ENCODE assay signal across 8 mouse cellular contexts in genomic region chr3:156562796-156563195, GRCm38 (mm10). TPM values are rescaled to one million over a fixed set of nuclear protein-coding genes. Genes with fewer than 3 reads are reported as not detected.
DNase-seq lines count a peak whose midpoint lies in the region; ATAC-seq and TF ChIP-seq lines count a peak whose summit lies in the region.

No protein-coding gene starts in this region.

- H3K36me3 ChIP-seq in lung, embryonic 14.5 days (ENCODE audit: insufficient read depth): no peaks in the 10 kb centered on the region
- H3K36me3 ChIP-seq in hindbrain, embryonic 16.5 days (ENCODE audit: control insufficient read depth, insufficient read depth, low read length): no peaks in the 10 kb centered on the region
- no peaks in the 10 kb centered on the region for H3K36me3 ChIP-seq in neural tube, embryonic 14.5 days (ENCODE audit: control insufficient read depth, insufficient read depth, low read length)

- peaks cover 18% of the 10 kb centered on the region for H3K4me1 ChIP-seq in cerebellum, adult 2 months (ENCODE audit: control insufficient read depth, insufficient read depth, low read length)
- no peaks in the 10 kb centered on the region for H3K4me1 ChIP-seq in lung, embryonic 14.5 days (ENCODE audit: insufficient read depth)
- no peaks in the 10 kb centered on the region for H3K4me1 ChIP-seq in hindbrain, embryonic 16.5 days (ENCODE audit: control insufficient read depth, insufficient read depth, low read depth, low read length)
- H3K4me1 ChIP-seq in neural tube, embryonic 14.5 days (ENCODE audit: control insufficient read depth, insufficient read depth, low read length): no peaks in the 10 kb centered on the region; the same call in 1 of the 2 replicates

- DNase-seq in cerebellum, adult 2 months: peak; percentile 34 to 36
- DNase-seq in cerebellum, postnatal 14 days: no peak
- DNase-seq in lung, embryonic 14.5 days: no peak
- DNase-seq in lung, postnatal 10 days: no peak
- DNase-seq in embryo, embryonic 9.5 days (ENCODE audit: extremely low spot score): no peak
- no peak for DNase-seq in thymus, adult 18-20 months

- no peak for TF ChIP-seq CTCF in cerebellum, adult 2 months (IDR thresholded peaks at IDR 0.05; ENCODE audit: borderline replicate concordance, insufficient read depth, low read depth, low read length)
- no peak for TF ChIP-seq CTCF in lung, embryonic 14.5 days (IDR thresholded peaks at IDR 0.05; ENCODE audit: low read depth)

- H3K9ac ChIP-seq in lung, embryonic 14.5 days: peak overlapping the region; percentile 48
- peak overlapping the region; percentile 88 for H3K9ac ChIP-seq in hindbrain, embryonic 16.5 days (ENCODE audit: low read depth, low read length)
- H3K9ac ChIP-seq in neural tube, embryonic 14.5 days (replicated peaks; ENCODE audit: low read depth, low read length): peak overlapping the region; percentile 82

- no peaks in the 10 kb centered on the region for H3K27me3 ChIP-seq in cerebellum, adult 2 months (ENCODE audit: control insufficient read depth, insufficient read depth, low read length)
- peaks cover 13% of the 10 kb centered on the region; the same call in 1 of the 2 replicates for H3K27me3 ChIP-seq in lung, embryonic 14.5 days (ENCODE audit: insufficient read depth, low read length)
- no peaks in the 10 kb centered on the region for H3K27me3 ChIP-seq in hindbrain, embryonic 16.5 days (replicated peaks; ENCODE audit: control insufficient read depth, insufficient read depth, low read length)
- no peaks in the 10 kb centered on the region for H3K27me3 ChIP-seq in neural tube, embryonic 14.5 days (ENCODE audit: control insufficient read depth, insufficient read depth, low read length)

- H3K4me2 ChIP-seq in lung, embryonic 14.5 days: peak overlapping the region; percentile 69
- H3K4me2 ChIP-seq in hindbrain, embryonic 16.5 days (ENCODE audit: low read length): peak overlapping the region; percentile 90
- H3K4me2 ChIP-seq in neural tube, embryonic 14.5 days (ENCODE audit: low read depth, low read length): peak overlapping the region; percentile 76

- 0% methylated on average over 2 of the region's 2 CpGs for whole genome bisulfite sequencing in cerebellum, adult 2 months
- WGBS in lung, embryonic 14.5 days: 12% methylated on average over 2 of the region's 2 CpGs
- 22% methylated on average over 2 of the region's 2 CpGs for WGBS in hindbrain, embryonic 16.5 days
- WGBS in neural tube, embryonic 14.5 days: 32% methylated on average over 2 of the region's 2 CpGs

- peak overlapping the region; percentile 92 for H3K4me3 ChIP-seq in cerebellum, adult 2 months (replicated peaks; ENCODE audit: insufficient read depth, low read depth, low read length)
- H3K4me3 ChIP-seq in lung, embryonic 14.5 days (ENCODE audit: low read depth, low read length): peak overlapping the region; percentile 58
- peak overlapping the region; percentile 81 for H3K4me3 ChIP-seq in hindbrain, embryonic 16.5 days (ENCODE audit: low read length)
- peak overlapping the region; percentile 71 for H3K4me3 ChIP-seq in neural tube, embryonic 14.5 days (ENCODE audit: low read depth, low read length)

- H3K27ac ChIP-seq in cerebellum, adult 2 months (ENCODE audit: insufficient read depth, low read length): peak overlapping the region; percentile 93; the same call in 1 of the 2 replicates
- no peak overlapping the region for H3K27ac ChIP-seq in lung, embryonic 14.5 days (ENCODE audit: low read depth)
- H3K27ac ChIP-seq in hindbrain, embryonic 16.5 days (ENCODE audit: low read depth, low read length): peak overlapping the region; percentile 95
- peak overlapping the region; percentile 81; the same call in 1 of the 2 replicates for H3K27ac ChIP-seq in neural tube, embryonic 14.5 days (ENCODE audit: low read depth, low read length)

- ATAC-seq in lung, embryonic 14.5 days (ENCODE audit: insufficient read depth): no peak
- ATAC-seq in hindbrain, embryonic 16.5 days: no peak
- no peak for ATAC-seq in neural tube, embryonic 14.5 days (ENCODE audit: low read depth)

- no peaks in the 10 kb centered on the region for H3K9me3 ChIP-seq in lung, embryonic 14.5 days (ENCODE audit: low read depth, low read length)
- no peaks in the 10 kb centered on the region for H3K9me3 ChIP-seq in hindbrain, embryonic 16.5 days (ENCODE audit: control insufficient read depth, low read length)
- no peaks in the 10 kb centered on the region for H3K9me3 ChIP-seq in neural tube, embryonic 14.5 days (ENCODE audit: control insufficient read depth, low read length)

- no peak; the same call in 1 of the 2 replicates for TF ChIP-seq POLR2A in cerebellum, adult 2 months (IDR thresholded peaks at IDR 0.05; ENCODE audit: borderline replicate concordance, insufficient read depth, low read length)

RNA-seq across cellular contexts. Expression of gene Negr1, which starts 1.2 kb away (rescaled TPM):
- 83.3 and 92.0 TPM in 2 replicates for polyA plus RNA-seq in cerebellum, adult 2 months (2012; rRNA removed)
- 7.6 and 7.8 TPM in 2 replicates for polyA plus RNA-seq in lung, embryonic 14.5 days (2014; fragmentation: Nextera tagmentation; extraction: Ambion mirVana)
- polyA plus RNA-seq in hindbrain, embryonic 16.5 days (2015; fragmentation: Nextera tagmentation; extraction: Ambion mirVana): 46.0 and 50.8 TPM in 2 replicates
- polyA plus RNA-seq in neural tube, embryonic 14.5 days (2014; fragmentation: Nextera tagmentation; extraction: Ambion mirVana): 37.5 and 47.7 TPM in 2 replicates

Comparison
In these comparisons a context has a peak if more than half of its experiments do, and no peak if none do; other contexts are left out.
1. DNase-seq: peak in cerebellum, adult 2 months (2 of 2); none in cerebellum, postnatal 14 days (0 of 2), lung, embryonic 14.5 days (single experiment), lung, postnatal 10 days (single experiment), embryo, embryonic 9.5 days (single experiment) and thymus, adult 18-20 months (0 of 2).
2. Peak in every context shown above with its lines, with median percentiles within 50 percentile points of each other: H3K4me3 ChIP-seq, H3K4me2 ChIP-seq and H3K9ac ChIP-seq.